Comparison of ENCODE assay signal across 8 mouse cellular contexts in genomic region chr12:85142803-85143202, GRCm38 (mm10). TPM values are rescaled to one million over a fixed set of nuclear protein-coding genes. Genes with fewer than 3 reads are reported as not detected.
DNase-seq lines count a peak whose midpoint lies in the region; ATAC-seq and TF ChIP-seq lines count a peak whose summit lies in the region.

No protein-coding gene starts in this region.

- no peak for ATAC-seq in lung, embryonic 14.5 days (ENCODE audit: insufficient read depth)

- H3K9me3 ChIP-seq in lung, embryonic 14.5 days (ENCODE audit: low read depth, low read length) = no peaks in the 10 kb centered on the region

- no peaks in the 10 kb centered on the region for H3K36me3 ChIP-seq in lung, embryonic 14.5 days (ENCODE audit: insufficient read depth)

- 21% methylated on average over 4 of the region's 4 CpGs for WGBS in large intestine, adult 2 months
- 18% methylated on average over 4 of the region's 4 CpGs for WGBS in lung, embryonic 14.5 days
- 24% methylated on average over 4 of the region's 4 CpGs for WGBS in olfactory bulb, adult 2 months

- H3K4me3 ChIP-seq in lung, embryonic 14.5 days (ENCODE audit: low read depth, low read length) = no peak overlapping the region
- no peak overlapping the region for H3K4me3 ChIP-seq in olfactory bulb, adult 2 months (ENCODE audit: insufficient read depth, low read depth, low read length)

- DNase-seq in B cell, adult 2 months = peak; percentile 87
- DNase-seq in adrenal gland, adult 18-20 months (ENCODE audit: low spot score in 2 of 2) = peak; percentile 83
- DNase-seq in embryo, embryonic 11.5 days (ENCODE audit: low read depth, low spot score) = peak; percentile 79
- peak; percentile 87 for DNase-seq in heart, adult 8-10 months (ENCODE audit: low spot score)
- DNase-seq in large intestine, adult 2 months (ENCODE audit: low read depth, low spot score) = peak; percentile 39
- DNase-seq in lung, embryonic 14.5 days = peak; percentile 95
- peak; percentile 79 for DNase-seq in thymus, postnatal 0 days (ENCODE audit: low spot score)

- H3K9ac ChIP-seq in lung, embryonic 14.5 days = no peak overlapping the region

- H3K27ac ChIP-seq in lung, embryonic 14.5 days (ENCODE audit: low read depth) = no peak overlapping the region
- H3K27ac ChIP-seq in olfactory bulb, adult 2 months (ENCODE audit: insufficient read depth, low read depth, low read length) = no peak overlapping the region

- H3K4me1 ChIP-seq in lung, embryonic 14.5 days (ENCODE audit: insufficient read depth) = peaks cover 2% of the 10 kb centered on the region; the same call in 1 of the 2 replicates
- peaks cover 3% of the 10 kb centered on the region; the same call in 1 of the 2 replicates for H3K4me1 ChIP-seq in olfactory bulb, adult 2 months (ENCODE audit: control insufficient read depth, insufficient read depth, low read length)

- H3K27me3 ChIP-seq in lung, embryonic 14.5 days (ENCODE audit: insufficient read depth, low read length) = 0 out of 2 replicates have a peak, but pooled peaks cover 4% of the 10 kb centered on the region

- TF ChIP-seq CTCF in lung, embryonic 14.5 days (IDR thresholded peaks at IDR 0.05; ENCODE audit: low read depth) = peak; percentile 97
- TF ChIP-seq CTCF in olfactory bulb, adult 2 months (IDR thresholded peaks at IDR 0.05; ENCODE audit: insufficient read depth, low read depth, low read length) = peak; percentile 69

- no peak for TF ChIP-seq POLR2A in olfactory bulb, adult 2 months (IDR thresholded peaks at IDR 0.05; ENCODE audit: insufficient read depth, low read depth, low read length)

- H3K4me2 ChIP-seq in lung, embryonic 14.5 days = no peak overlapping the region

RNA-seq across cellular contexts. Expression of gene Rps6kl1, which starts 8.3 kb away (rescaled TPM):
- 1 to 10 TPM in 1 of 2 experiments, under 1 TPM in 1; 0.80 to 1.3 TPM for total RNA-seq in adrenal gland, adult 18-20 months (2021)
- 1 to 10 TPM; 1.7 to 3.5 (median 2.8) TPM for total RNA-seq in heart, adult 8-10 months (2022)
- polyA plus RNA-seq in large intestine, adult 2 months (2012; rRNA removed) = 0.97 and 1.2 TPM in 2 replicates
- polyA plus RNA-seq in lung, embryonic 14.5 days (2014; fragmentation: Nextera tagmentation; extraction: Ambion mirVana) = 0.91 and 1.0 TPM in 2 replicates
- not detected in 2 replicates for polyA plus RNA-seq in olfactory bulb, adult 2 months (2012; ENCODE audit: insufficient read depth, insufficient read length, low replicate concordance, missing spikeins)
- 3.2 and 3.4 TPM in 2 replicates for polyA plus RNA-seq in thymus, postnatal 0 days (2015; fragmentation: Nextera tagmentation; extraction: Ambion mirVana)

RNA-seq across cellular contexts. Expression of gene Dlst, which starts 32.2 kb away (rescaled TPM):
- total RNA-seq in adrenal gland, adult 18-20 months (2021) = 100 to 1,000 TPM; 364 to 483 TPM
- 100 to 1,000 TPM; 715 to 820 (median 788) TPM for total RNA-seq in heart, adult 8-10 months (2022)
- polyA plus RNA-seq in large intestine, adult 2 months (2012; rRNA removed) = 134 and 207 TPM in 2 replicates
- polyA plus RNA-seq in lung, embryonic 14.5 days (2014; fragmentation: Nextera tagmentation; extraction: Ambion mirVana) = 112 and 115 TPM in 2 replicates
- not detected in 2 replicates for polyA plus RNA-seq in olfactory bulb, adult 2 months (2012; ENCODE audit: insufficient read depth, insufficient read length, low replicate concordance, missing spikeins)
- polyA plus RNA-seq in thymus, postnatal 0 days (2015; fragmentation: Nextera tagmentation; extraction: Ambion mirVana) = 83.0 and 89.1 TPM in 2 replicates

RNA-seq across cellular contexts. Expression of gene Prox2, which starts 32.2 kb away (rescaled TPM):
- total RNA-seq in adrenal gland, adult 18-20 months (2021) = 1 to 10 TPM; 2.5 to 4.1 TPM
- 1 to 10 TPM; 1.1 to 3.0 (median 1.8) TPM for total RNA-seq in heart, adult 8-10 months (2022)
- 0.46 and 0.81 TPM in 2 replicates for polyA plus RNA-seq in large intestine, adult 2 months (2012; rRNA removed)
- polyA plus RNA-seq in lung, embryonic 14.5 days (2014; fragmentation: Nextera tagmentation; extraction: Ambion mirVana) = 3.1 and 4.6 TPM in 2 replicates
- not detected in 2 replicates for polyA plus RNA-seq in olfactory bulb, adult 2 months (2012; ENCODE audit: insufficient read depth, insufficient read length, low replicate concordance, missing spikeins)
- 3.8 and 4.3 TPM in 2 replicates for polyA plus RNA-seq in thymus, postnatal 0 days (2015; fragmentation: Nextera tagmentation; extraction: Ambion mirVana)

RNA-seq across cellular contexts. Expression of gene Pgf, which starts 34.8 kb away (rescaled TPM):
- total RNA-seq in adrenal gland, adult 18-20 months (2021) = 1 to 10 TPM in 1 of 2 experiments, under 1 TPM in 1; 0.30 to 1.4 TPM
- 1 to 10 TPM; 3.7 to 5.1 (median 4.1) TPM for total RNA-seq in heart, adult 8-10 months (2022)
- 1.2 TPM in 2 replicates for polyA plus RNA-seq in large intestine, adult 2 months (2012; rRNA removed)
- polyA plus RNA-seq in lung, embryonic 14.5 days (2014; fragmentation: Nextera tagmentation; extraction: Ambion mirVana) = 10.9 and 14.6 TPM in 2 replicates
- polyA plus RNA-seq in olfactory bulb, adult 2 months (2012; ENCODE audit: insufficient read depth, insufficient read length, low replicate concordance, missing spikeins) = not detected in 2 replicates
- 2.0 and 2.7 TPM in 2 replicates for polyA plus RNA-seq in thymus, postnatal 0 days (2015; fragmentation: Nextera tagmentation; extraction: Ambion mirVana)

Comparison
In these comparisons a context has a peak if more than half of its experiments do, and no peak if none do; other contexts are left out.
1. DNase-seq: peak in every context shown above with its lines; median percentile 95 in lung, embryonic 14.5 days; 87 in B cell, adult 2 months; 87 in heart, adult 8-10 months; 83 in adrenal gland, adult 18-20 months; 79 in embryo, embryonic 11.5 days; 79 in thymus, postnatal 0 days; 39 in large intestine, adult 2 months.